Comparison of ENCODE assay signal across 18 mouse cellular contexts in the genomic region with DNA sequence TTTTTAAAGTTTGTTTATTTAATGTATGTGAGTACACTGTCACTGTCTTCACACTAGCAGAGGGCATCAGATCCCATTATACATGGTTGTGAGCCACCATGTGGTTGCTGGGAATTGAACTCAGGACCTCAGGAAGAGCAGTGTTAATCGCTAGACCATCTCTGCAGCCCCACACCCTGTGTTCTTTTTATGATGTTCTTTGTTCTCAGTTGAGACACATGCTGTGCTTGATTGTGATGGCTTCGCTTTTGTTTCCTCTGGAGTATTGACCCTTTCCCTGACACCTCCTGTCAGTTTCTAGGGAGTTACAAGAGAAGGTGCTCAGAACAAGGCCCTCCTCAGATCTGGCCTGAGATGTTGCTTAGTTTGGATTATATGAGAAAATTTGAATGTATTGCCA.
"Had no signal": no experiment of that assay in that cellular context is flagged by ENCODE, and none has a peak within 500 bp of the region (broad histone marks: within the 10 kb centered on the region; RNA-seq: fewer than 3 reads in every experiment).

No protein-coding gene starts in this region.

- H3K9ac ChIP-seq: lung, embryonic 14.5 days; midbrain, embryonic 13.5 days; midbrain, embryonic 15.5 days; neural tube, embryonic 13.5 days; neural tube, embryonic 15.5 days had no signal

- H3K27ac ChIP-seq: midbrain, embryonic 10.5 days; midbrain, embryonic 13.5 days; midbrain, embryonic 15.5 days; neural tube, embryonic 13.5 days; neural tube, embryonic 15.5 days had no signal

- H3K4me2 ChIP-seq: lung, embryonic 14.5 days; midbrain, embryonic 13.5 days; midbrain, embryonic 15.5 days; neural tube, embryonic 13.5 days; neural tube, embryonic 15.5 days had no signal

- DNase-seq: lung, adult 18-20 months; lung, embryonic 14.5 days; lung, postnatal 10 days; lung, postnatal 4 days; retina, postnatal 1 day; right cerebral cortex, adult 18-20 months; right cerebral cortex, postnatal 25 days; right cerebral cortex, postnatal 4 days; spleen, adult 18-20 months; thymus, adult 18-20 months; thymus, postnatal 25 days; thymus, postnatal 4 days had no signal

- H3K27me3 ChIP-seq: midbrain, embryonic 13.5 days; midbrain, embryonic 15.5 days; neural tube, embryonic 13.5 days; neural tube, embryonic 15.5 days had no signal

- H3K4me1 ChIP-seq: midbrain, embryonic 10.5 days; midbrain, embryonic 13.5 days; midbrain, embryonic 15.5 days; neural tube, embryonic 13.5 days; neural tube, embryonic 15.5 days had no signal

- ATAC-seq: midbrain, embryonic 13.5 days; midbrain, embryonic 15.5 days had no signal

- H3K4me3 ChIP-seq: midbrain, embryonic 10.5 days; midbrain, embryonic 13.5 days; midbrain, embryonic 15.5 days; myocyte; neural tube, embryonic 13.5 days; neural tube, embryonic 15.5 days had no signal

- H3K9me3 ChIP-seq: midbrain, embryonic 10.5 days; midbrain, embryonic 13.5 days; midbrain, embryonic 15.5 days; neural tube, embryonic 13.5 days; neural tube, embryonic 15.5 days had no signal
